Mouse (Mus musculus) liver, postnatal 0 days (tissue): Measurements from ENCODE around the gene Sympk. TPM values are rescaled to one million over a fixed set of nuclear protein-coding genes. Genes with fewer than 3 reads are reported as not detected.
A peak's percentile ranks its signal among the peaks of the same experiment; 100 is the strongest.

ENCODE experiments used
- ATAC-seq: fragments of 200-750 bp; cut with Nextera tagmentation; 2 replicates; pipeline ENCODE4 v1.8.0; 2017; ENCODE audit warnings: mild to moderate bottlenecking, moderate library complexity
- DNase-seq: peaks from one replicate; pipeline ENCODE4 v3.0.0-alpha.2; 2016
- H3K27ac ChIP-seq: fragments of 300-500 bp; sonication (generic); 2 replicates; pipeline ENCODE4 v1.5.1; 2014; ENCODE audit warnings: antibody characterized with exemption, moderate library complexity, mild to moderate bottlenecking, low read depth
- H3K27me3 ChIP-seq: fragments of 300-500 bp; sonication (generic); 2 replicates; pipeline ENCODE4 v1.6.1; 2014; ENCODE audit warnings: low read length, control low read depth, mixed read lengths; ENCODE audit not compliant: insufficient read depth
- H3K36me3 ChIP-seq: fragments of 300-500 bp; sonication (generic); replicated peaks from 2 replicates; pipeline ENCODE4 v1.6.1; 2014; ENCODE audit warnings: mild to moderate bottlenecking, control low read depth, low read length, moderate library complexity, mixed read lengths; ENCODE audit not compliant: insufficient read depth
- H3K4me1 ChIP-seq: fragments of 300-500 bp; sonication (generic); 2 replicates; pipeline ENCODE4 v1.6.1; 2014; ENCODE audit warnings: antibody characterized with exemption, mild to moderate bottlenecking, control low read depth; ENCODE audit not compliant: insufficient read depth
- H3K4me2 ChIP-seq: fragments of 300-500 bp; sonication (generic); 2 replicates; pipeline ENCODE4 v1.6.1; 2014; ENCODE audit warnings: low read depth, mild to moderate bottlenecking, low read length, moderate library complexity, mixed read lengths
- H3K4me3 ChIP-seq: fragments of 300-500 bp; sonication (generic); 2 replicates; pipeline ENCODE4 v1.5.1; 2014; ENCODE audit warnings: low read depth, low read length
- H3K9ac ChIP-seq: fragments of 300-500 bp; sonication (generic); replicated peaks from 2 replicates; pipeline ENCODE4 v1.6.1; 2014; ENCODE audit warnings: mild to moderate bottlenecking, moderate library complexity
- H3K9me3 ChIP-seq: fragments of 300-500 bp; sonication (generic); 2 replicates; pipeline ENCODE4 v1.6.1; 2016; ENCODE audit warnings: mild to moderate bottlenecking, control low read depth, low read length, mixed read lengths
- CTCF ChIP-seq: sonication (generic); IDR thresholded peaks from 2 replicates; pipeline ENCODE4 v1.5.1; 2016; ENCODE audit warnings: antibody characterized with exemption, low read depth
- EP300 ChIP-seq: IDR thresholded peaks from 2 replicates; pipeline ENCODE4 v1.6.1; 2016; ENCODE audit warnings: antibody characterized with exemption, low read depth, mild to moderate bottlenecking
- WGBS: fragments of 180-500 bp; shearing (Covaris S2); extraction: QIAGEN DNeasy Blood & Tissue Kit; methylation state at CpG from one replicate; pipeline ENCODE4 v1.1.7; 2014; ENCODE audit not compliant: insufficient replicate concordance; 5-methylcytosine and 5-hydroxymethylcytosine counted together
- polyA plus RNA-seq: library from polyadenylated mRNA; unstranded; fragments of >200 nt; fragmentation: Nextera tagmentation; extraction: Ambion mirVana; gene quantifications from 2 replicates; pipeline ENCODE4 v1.2.1, GENCODE M21; 2015

Sympk gene
- polyA plus RNA-seq, 1 experiment from 2014 or later, result 6.9 TPM

DNA sequence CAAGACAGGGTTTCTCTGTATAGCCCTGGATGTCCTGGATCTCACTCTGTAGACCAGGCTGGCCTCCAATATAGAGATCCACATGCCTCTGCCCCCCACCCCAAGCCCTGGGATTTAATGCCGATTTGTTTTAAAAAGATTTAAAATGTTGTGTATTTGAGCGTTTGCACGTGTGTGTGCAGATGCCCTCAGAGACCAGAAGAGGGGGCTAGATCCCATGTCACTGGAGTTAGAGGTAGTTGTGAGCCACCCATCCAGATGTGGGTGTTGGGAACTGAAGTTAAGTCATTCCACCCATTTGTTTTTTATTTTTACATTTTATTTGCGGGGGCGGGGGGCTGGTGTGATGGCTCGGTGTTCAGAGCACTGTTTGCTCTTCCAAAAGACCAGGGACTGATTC, 50.3 kb downstream of the Sympk start:
- Histone ChIP-seq H3K9ac (no peak overlapping the region), H3K27me3 (peaks cover 32% of the 10 kb centered on the region), H3K4me2 (no peak overlapping the region), H3K27ac (no peak overlapping the region), H3K9me3 (no peaks in the 10 kb centered on the region), H3K36me3 (peaks cover 10% of the 10 kb centered on the region; the same call in 1 of the 2 replicates), H3K4me1 (peaks cover 26% of the 10 kb centered on the region), H3K4me3 (no peak overlapping the region)
- 92% methylated on average over 6 of the region's 6 CpGs for WGBS
- no peak for DNase-seq
- TF ChIP-seq CTCF (peak; percentile 43), EP300 (no peak)
- ATAC-seq, result no peak

DNA sequence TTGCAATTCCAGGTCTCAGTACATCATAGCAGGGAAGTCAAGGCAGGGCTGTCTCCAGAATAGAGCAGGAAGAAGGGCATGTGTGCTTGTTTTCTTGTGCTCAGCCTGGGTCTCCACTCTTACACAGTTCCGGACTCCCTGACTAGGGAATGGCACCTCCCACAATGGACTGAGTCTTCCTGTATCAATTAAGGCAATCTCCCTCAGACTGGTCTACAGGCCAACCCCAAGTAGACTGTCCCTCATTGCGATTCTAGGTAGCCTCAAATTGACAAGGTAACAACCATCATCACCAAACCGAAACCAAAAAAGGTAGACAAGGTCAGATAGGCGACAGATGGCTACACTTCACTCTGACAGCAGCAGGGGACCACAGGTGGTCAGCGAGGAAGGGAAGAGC, 51.1 kb downstream of the Sympk start:
- Histone ChIP-seq H3K4me1 (peaks cover 26% of the 10 kb centered on the region), H3K9me3 (no peaks in the 10 kb centered on the region), H3K36me3 (peaks cover 10% of the 10 kb centered on the region; the same call in 1 of the 2 replicates), H3K4me2 (peak overlapping the region; percentile 90), H3K9ac (peak overlapping the region; percentile 85; the same call in 1 of the 2 replicates), H3K27ac (no peak overlapping the region), H3K4me3 (peak overlapping the region; percentile 72), H3K27me3 (peaks cover 33% of the 10 kb centered on the region)
- DNase-seq (no peak), ATAC-seq (no peak)
- TF ChIP-seq EP300, result no peak
- TF ChIP-seq CTCF, result no peak
- 53% methylated on average over 5 of the region's 5 CpGs for WGBS

DNA sequence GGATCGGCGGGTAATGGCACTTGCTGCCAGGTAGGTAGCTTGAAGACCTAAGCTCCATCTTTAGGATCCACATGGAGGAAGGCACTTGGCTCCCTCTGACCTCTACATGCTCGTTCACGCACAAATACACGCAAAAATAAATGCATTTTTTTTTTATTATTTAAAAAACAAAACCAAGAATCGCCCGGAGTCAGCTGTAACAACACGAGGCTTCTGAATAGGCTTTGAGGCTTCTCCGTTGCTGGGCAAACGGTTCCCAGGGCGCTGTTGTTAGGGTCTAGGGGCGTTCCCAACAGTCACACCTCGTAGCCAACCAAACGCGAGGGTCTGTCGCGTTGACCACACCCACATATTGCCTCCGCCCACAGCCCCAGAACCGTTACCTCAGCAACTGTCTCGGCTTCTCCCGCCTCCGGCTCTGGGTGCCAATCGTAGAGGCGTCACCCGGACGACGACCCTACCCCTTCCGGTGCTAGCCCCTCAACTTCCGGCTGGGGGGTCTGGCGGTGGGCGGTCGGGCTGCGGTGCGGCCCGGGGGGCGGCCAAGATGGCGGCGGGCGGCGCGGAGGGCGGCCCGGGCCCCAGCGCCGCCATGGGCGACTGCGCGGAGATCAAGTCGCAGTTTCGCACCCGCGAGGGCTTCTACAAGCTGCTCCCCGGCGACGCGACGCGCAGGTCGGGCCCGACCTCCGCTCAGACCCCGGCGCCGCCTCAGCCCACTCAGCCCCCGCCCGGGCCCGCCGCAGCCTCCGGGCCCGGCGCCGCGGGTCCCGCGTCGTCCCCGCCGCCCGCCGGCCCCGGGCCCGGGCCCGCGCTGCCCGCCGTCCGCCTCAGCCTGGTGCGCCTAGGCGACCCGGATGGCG, 51.8 kb downstream of the Sympk start, which contains the start of gene Dmwd:
Gene Dmwd (plus strand): TSS at position 505 of the 863 bp plus-strand sequence.
- H3K9ac ChIP-seq, result peak within 1 kb of the TSS; percentile 85
- WGBS, result 2% methylated on average over 52 of the region's 91 CpGs
- H3K36me3 ChIP-seq, result peaks cover 14% of the 10 kb centered on the region
- no peak; the same call in 1 of the 2 replicates for TF ChIP-seq EP300
- TF ChIP-seq CTCF, result no peak
- DNase-seq, result peak; percentile 92
- peaks cover 26% of the 10 kb centered on the region for H3K4me1 ChIP-seq
- peaks cover 38% of the 10 kb centered on the region for H3K27me3 ChIP-seq
- peak within 1 kb of the TSS; percentile 90 for H3K4me2 ChIP-seq
- no peaks in the 10 kb centered on the region for H3K9me3 ChIP-seq
- peak within 1 kb of the TSS; percentile 72 for H3K4me3 ChIP-seq
- ATAC-seq, result peak; percentile 96
- peak within 1 kb of the TSS; percentile 89 for H3K27ac ChIP-seq

DNA sequence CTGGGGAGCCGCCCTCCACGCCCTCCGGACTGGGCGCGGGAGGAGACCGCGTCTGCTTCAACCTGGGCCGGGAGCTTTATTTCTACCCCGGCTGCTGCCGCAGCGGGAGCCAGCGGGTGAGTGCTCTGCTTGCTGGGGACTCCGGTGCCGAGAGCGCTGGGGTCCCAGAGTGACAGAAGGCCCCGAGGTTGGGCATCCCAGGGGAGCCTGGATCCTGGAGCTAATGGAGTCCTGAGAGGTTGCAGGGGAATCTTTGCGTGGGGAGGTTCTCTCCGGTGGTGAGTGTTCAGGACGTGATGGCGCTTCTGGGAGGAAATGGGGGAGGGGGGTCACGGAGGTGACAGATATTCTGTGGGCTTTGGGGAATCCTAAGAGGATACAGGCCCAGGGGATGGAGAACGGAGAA, 52.4 kb downstream of the Sympk start:
- 1% methylated on average over 21 of the region's 22 CpGs for WGBS
- peak; percentile 52 for DNase-seq
- H3K27ac ChIP-seq, result peak overlapping the region; percentile 89
- peak overlapping the region; percentile 90 for H3K4me2 ChIP-seq
- no peak for ATAC-seq
- peak overlapping the region; percentile 72 for H3K4me3 ChIP-seq
- peaks cover 17% of the 10 kb centered on the region for H3K36me3 ChIP-seq
- peaks cover 38% of the 10 kb centered on the region for H3K27me3 ChIP-seq
- H3K9me3 ChIP-seq, result no peaks in the 10 kb centered on the region
- TF ChIP-seq EP300 (no peak), CTCF (no peak)
- peak overlapping the region; percentile 85 for H3K9ac ChIP-seq
- H3K4me1 ChIP-seq, result peaks cover 26% of the 10 kb centered on the region

DNA sequence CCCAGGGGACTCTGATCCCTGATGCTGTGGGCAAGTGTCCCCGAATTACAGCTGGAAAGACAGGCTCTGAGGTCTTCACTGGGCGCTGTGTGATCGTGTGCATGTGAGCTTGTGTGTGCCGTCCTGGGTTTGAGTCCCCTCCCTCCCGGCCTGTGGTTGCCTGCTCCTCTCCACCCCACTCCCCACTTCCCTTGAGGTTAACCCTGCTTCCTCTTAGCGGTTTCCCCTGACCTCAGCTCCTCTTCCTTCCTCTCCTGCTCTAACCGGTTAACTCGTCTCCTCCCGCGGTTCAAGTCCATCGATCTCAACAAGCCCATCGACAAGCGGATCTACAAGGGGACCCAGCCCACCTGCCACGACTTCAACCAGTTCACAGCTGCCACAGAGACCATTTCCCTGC, 53.6 kb downstream of the Sympk start:
- no peak overlapping the region for H3K9ac ChIP-seq
- DNase-seq, result peak; percentile 76
- H3K27me3 ChIP-seq, result peaks cover 39% of the 10 kb centered on the region
- peak overlapping the region; percentile 90 for H3K4me2 ChIP-seq
- no peaks in the 10 kb centered on the region for H3K9me3 ChIP-seq
- peaks cover 28% of the 10 kb centered on the region for H3K4me1 ChIP-seq
- H3K36me3 ChIP-seq, result peaks cover 17% of the 10 kb centered on the region
- TF ChIP-seq EP300 (peak; percentile 46; the same call in 1 of the 2 replicates), CTCF (no peak)
- peak overlapping the region; percentile 16; the same call in 1 of the 2 replicates for H3K27ac ChIP-seq
- no peak for ATAC-seq
- peak overlapping the region; percentile 72; the same call in 1 of the 2 replicates for H3K4me3 ChIP-seq
- 30% methylated on average over 14 of the region's 14 CpGs for WGBS

DNA sequence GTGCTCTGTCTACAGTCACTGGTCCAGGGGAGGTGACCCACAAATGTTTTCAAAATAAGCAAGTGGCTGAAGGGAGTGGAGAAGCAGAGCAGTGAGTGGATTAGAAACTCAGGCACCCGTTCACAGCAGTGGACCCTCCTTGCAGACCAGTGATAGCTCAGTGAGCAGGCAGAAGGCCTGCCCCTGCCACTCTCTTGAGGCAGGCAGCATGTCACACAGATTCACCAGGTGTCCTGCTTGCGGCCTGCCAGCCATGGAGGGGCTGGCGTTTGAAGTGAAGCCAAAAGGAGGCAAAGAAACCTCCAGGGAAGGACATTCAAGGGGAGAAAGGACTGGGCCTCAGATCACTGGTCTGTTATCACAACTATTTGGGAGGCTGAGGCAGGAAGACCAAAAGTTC, 54.6 kb downstream of the Sympk start:
- no peak overlapping the region for H3K4me3 ChIP-seq
- H3K4me2 ChIP-seq, result no peak overlapping the region
- DNase-seq, result no peak
- 67% methylated on average over 3 of the region's 3 CpGs for WGBS
- no peak overlapping the region for H3K9ac ChIP-seq
- H3K4me1 ChIP-seq, result peaks cover 38% of the 10 kb centered on the region
- peaks cover 32% of the 10 kb centered on the region for H3K27me3 ChIP-seq
- ATAC-seq, result no peak
- TF ChIP-seq EP300 (no peak), CTCF (no peak)
- no peaks in the 10 kb centered on the region for H3K9me3 ChIP-seq
- H3K36me3 ChIP-seq, result peaks cover 17% of the 10 kb centered on the region
- H3K27ac ChIP-seq, result no peak overlapping the region
